Mouse (Mus musculus) C2C12 (cell line): Measurements from ENCODE around the gene Fam122c. TPM values are rescaled to one million over a fixed set of nuclear protein-coding genes. Genes with fewer than 3 reads are reported as not detected.

Source experiments
- H3K27me3 ChIP-seq: one replicate; pipeline ENCODE4 v1.6.1; 2011; ENCODE audit not compliant: control insufficient read depth, insufficient read depth, insufficient read length
- H3K36me3 ChIP-seq: one replicate; pipeline ENCODE4 v1.6.1; 2011; ENCODE audit not compliant: control insufficient read depth, insufficient read depth
- H3K4me3 ChIP-seq: one replicate; pipeline ENCODE4 v1.5.1; 2011; ENCODE audit warnings: mild to moderate bottlenecking, control low read depth; ENCODE audit not compliant: poor library complexity, insufficient read depth, severe bottlenecking
- H3K79me2 ChIP-seq: one replicate; pipeline ENCODE4 v1.6.1; 2011; ENCODE audit not compliant: control insufficient read depth, insufficient read depth
- H3K79me3 ChIP-seq: one replicate; pipeline ENCODE4 v1.6.1; 2011; ENCODE audit warnings: low read depth, control low read depth
- H3ac ChIP-seq: one replicate; pipeline ENCODE3; 2011; ENCODE audit warnings: low read depth; ENCODE audit not compliant: control insufficient read depth, insufficient read length
- CEBPB ChIP-seq: IDR thresholded peaks from one replicate; pipeline ENCODE4 v1.6.1; 2011; ENCODE audit warnings: low read depth, mild to moderate bottlenecking, control low read depth, moderate library complexity
- CTCF ChIP-seq: IDR thresholded peaks from one replicate; pipeline ENCODE4 v1.5.1; 2011; ENCODE audit not compliant: control insufficient read depth, insufficient read depth, insufficient read length
- FOSL1 ChIP-seq: IDR thresholded peaks from one replicate; pipeline ENCODE4 v1.8.0; 2011; ENCODE audit warnings: mild to moderate bottlenecking, low read length; ENCODE audit not compliant: poor library complexity, insufficient read depth, severe bottlenecking
- MAX ChIP-seq: IDR thresholded peaks from one replicate; pipeline ENCODE4 v1.6.1; 2011; ENCODE audit warnings: mild to moderate bottlenecking, control low read depth
- MYOD1 ChIP-seq: IDR thresholded peaks from one replicate; pipeline ENCODE4 v1.6.1; 2011; ENCODE audit warnings: low read depth; ENCODE audit not compliant: control insufficient read depth, insufficient read length
- MYOG ChIP-seq: IDR thresholded peaks from one replicate; pipeline ENCODE4 v1.6.1; 2011; ENCODE audit not compliant: control insufficient read depth, insufficient read length; ENCODE audit errors: extremely low read depth
- USF1 ChIP-seq: IDR thresholded peaks from one replicate; pipeline ENCODE4 v1.6.1; 2011; ENCODE audit warnings: low read depth, mild to moderate bottlenecking, control low read depth, moderate library complexity
- polyA plus RNA-seq: library from polyadenylated mRNA; unstranded; fragments of >200 nt; fragmentation: generic; extraction: Trizol; gene quantifications from one replicate; pipeline ENCODE4 v1.2.1, GENCODE M21; 2012; ENCODE audit warnings: missing spikeins

Gene Fam122c
- polyA plus RNA-seq, 1 experiment = not detected

- no peaks in the 10 kb centered on the region for H3K79me2 ChIP-seq
- no peaks in the 10 kb centered on the region for H3K27me3 ChIP-seq
- no peak overlapping the region for H3K4me3 ChIP-seq
- H3K36me3 ChIP-seq = no peaks in the 10 kb centered on the region
- no peaks in the 10 kb centered on the region for H3K79me3 ChIP-seq
- TF ChIP-seq MYOD1 = no peak
- TF ChIP-seq USF1 = no peak
- TF ChIP-seq FOSL1 = no peak
- TF ChIP-seq MYOG = no peak
- TF ChIP-seq MAX = no peak
- TF ChIP-seq CEBPB = no peak
- no peak for TF ChIP-seq CTCF
- H3ac ChIP-seq = no peak overlapping the region
These were observed 14.7 kb downstream of the Fam122c start for GRCm38 (mm10) chrX:53287924-53288323.

- Histone ChIP-seq H3K4me3 (no peak overlapping the region), H3K79me2 (no peaks in the 10 kb centered on the region), H3K36me3 (no peaks in the 10 kb centered on the region), H3ac (no peak overlapping the region), H3K79me3 (no peaks in the 10 kb centered on the region), H3K27me3 (no peaks in the 10 kb centered on the region)
- TF ChIP-seq USF1 (no peak), CEBPB (no peak), CTCF (no peak), MYOG (no peak), FOSL1 (no peak), MAX (no peak), MYOD1 (no peak)
These were observed 47.3 kb downstream of the Fam122c start for GRCm38 (mm10) chrX:53320564-53320963.

- Histone ChIP-seq H3K4me3 (no peak overlapping the region), H3K36me3 (no peaks in the 10 kb centered on the region), H3ac (no peak overlapping the region), H3K79me2 (no peaks in the 10 kb centered on the region), H3K79me3 (no peaks in the 10 kb centered on the region), H3K27me3 (no peaks in the 10 kb centered on the region)
- no peak for TF ChIP-seq MYOG
- no peak for TF ChIP-seq FOSL1
- TF ChIP-seq CTCF = no peak
- TF ChIP-seq MAX = no peak
- TF ChIP-seq CEBPB = no peak
- no peak for TF ChIP-seq USF1
- no peak for TF ChIP-seq MYOD1
These were observed 47.9 kb downstream of the Fam122c start for GRCm38 (mm10) chrX:53321111-53321510.

- TF ChIP-seq USF1 (no peak), MYOD1 (no peak), CTCF (no peak), MAX (no peak), FOSL1 (no peak), MYOG (no peak), CEBPB (no peak)
- H3K4me3 ChIP-seq = no peak overlapping the region
These were observed 57.2 kb downstream of the Fam122c start for GRCm38 (mm10) chrX:53330396-53330795.

GRCm38 (mm10) chrX:53337355-53337754 lies 64.1 kb downstream of the Fam122c start:
- no peaks in the 10 kb centered on the region for H3K36me3 ChIP-seq
- no peaks in the 10 kb centered on the region for H3K79me2 ChIP-seq
- H3ac ChIP-seq = no peak overlapping the region
- TF ChIP-seq FOSL1 = no peak
- no peak for TF ChIP-seq USF1
- no peak for TF ChIP-seq CTCF
- no peak for TF ChIP-seq MYOD1
- TF ChIP-seq MAX = no peak
- TF ChIP-seq CEBPB = no peak
- TF ChIP-seq MYOG = no peak
- H3K4me3 ChIP-seq = no peak overlapping the region
- no peaks in the 10 kb centered on the region for H3K27me3 ChIP-seq
- H3K79me3 ChIP-seq = no peaks in the 10 kb centered on the region

More at GRCm38 (mm10) chrX:53330396-53330795, 57.2 kb downstream of the Fam122c start:
- Histone ChIP-seq H3K79me2 (no peaks in the 10 kb centered on the region), H3K79me3 (no peaks in the 10 kb centered on the region), H3ac (no peak overlapping the region), H3K36me3 (no peaks in the 10 kb centered on the region), H3K27me3 (no peaks in the 10 kb centered on the region)

GRCm38 (mm10) chrX:53341531-53341930 lies 68.3 kb downstream of the Fam122c start:
- Histone ChIP-seq H3K79me3 (no peaks in the 10 kb centered on the region), H3K36me3 (no peaks in the 10 kb centered on the region), H3K4me3 (no peak overlapping the region), H3K27me3 (no peaks in the 10 kb centered on the region), H3ac (no peak overlapping the region), H3K79me2 (no peaks in the 10 kb centered on the region)
- no peak for TF ChIP-seq USF1
- peak; percentile 8 for TF ChIP-seq CTCF
